Comparison of ENCODE assay signal across 2 mouse cellular contexts in the genomic region with DNA sequence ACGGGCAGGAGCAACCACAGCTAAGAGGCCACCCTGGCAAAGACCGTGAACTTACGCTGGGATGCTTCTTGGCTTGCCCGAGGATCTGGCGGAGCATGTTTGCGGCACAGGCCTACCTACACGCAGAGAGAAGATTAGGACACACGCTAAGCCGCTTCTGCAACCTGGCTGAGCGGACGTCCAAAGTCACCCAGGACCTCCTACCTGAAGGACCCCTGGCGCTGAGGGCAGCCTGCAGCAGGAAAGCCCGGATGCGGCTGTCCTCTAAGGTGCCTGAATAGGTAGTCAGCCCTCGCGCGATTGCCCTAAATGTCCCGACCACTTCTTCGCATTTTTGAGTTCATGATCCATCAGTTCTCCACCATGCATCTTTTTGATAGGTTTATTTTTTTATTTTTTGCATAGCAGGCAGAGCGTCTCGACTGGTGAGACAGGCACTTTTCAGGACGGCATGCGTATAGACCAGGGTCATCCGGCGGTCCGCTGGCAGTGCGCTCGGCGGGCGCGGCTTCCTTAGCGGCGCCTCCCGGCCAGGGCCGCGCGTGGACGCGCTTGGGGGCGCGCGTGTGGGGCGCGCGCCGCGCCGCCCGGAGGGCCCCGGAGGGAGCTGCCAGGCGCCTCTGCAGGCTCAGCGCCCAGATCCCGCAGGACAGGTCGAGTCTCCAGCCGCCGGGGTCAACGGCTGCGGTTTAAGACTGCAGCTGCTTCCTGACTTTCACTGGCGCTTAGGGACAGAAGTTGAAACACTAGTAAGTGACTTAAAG.
TF ChIP-seq lines count a peak whose summit lies in the region.

Gene Ndufa4, minus strand, starts transcription at position 229 of the 764 bp plus-strand sequence.
Gene Phf14, plus strand, starts transcription at position 541 of the 764 bp plus-strand sequence.

TF ChIP-seq in C2C12, 6 proteins besides CTCF, POLR2A, EP300 and RAD21 (continued from another document):
- TF ChIP-seq USF1 (IDR thresholded peaks at IDR 0.05; ENCODE audit: low read depth): no peak
- peak; percentile 72 for TF ChIP-seq MYOD1 (IDR thresholded peaks at IDR 0.05; ENCODE audit: control insufficient read depth, insufficient read length, low read depth)
- no peak for TF ChIP-seq MYOG (IDR thresholded peaks at IDR 0.05; ENCODE audit: control insufficient read depth, extremely low read depth, insufficient read length)
- no peak for TF ChIP-seq CEBPB (IDR thresholded peaks at IDR 0.05; ENCODE audit: low read depth)
TF ChIP-seq in C2C12: peak in this region for 2.

TF ChIP-seq in myocyte, 11 proteins besides CTCF, POLR2A, EP300 and RAD21 (continued from another document):
- peak; percentile 71 to 81 (median 73) for TF ChIP-seq MYOD1 (IDR thresholded peaks at IDR 0.05; ENCODE audit: control insufficient read depth in 1 of 3, insufficient read length in 2 of 3, low read depth in 2 of 3)
- peak; percentile 98 for TF ChIP-seq POLR2AphosphoS2 (IDR thresholded peaks at IDR 0.05; ENCODE audit: insufficient read length, low read depth)
- no peak for TF ChIP-seq TCF3 (IDR thresholded peaks at IDR 0.05; ENCODE audit: insufficient read length, low read depth)
- no peak for TF ChIP-seq TCF12 (IDR thresholded peaks at IDR 0.05; ENCODE audit: insufficient read depth, poor library complexity, severe bottlenecking)
- TF ChIP-seq MAX (IDR thresholded peaks at IDR 0.05; ENCODE audit: low read depth): peak; percentile 98
- peak; percentile 30 for TF ChIP-seq REST (IDR thresholded peaks at IDR 0.05; ENCODE audit: insufficient read depth, insufficient read length)
- TF ChIP-seq MYOG (IDR thresholded peaks at IDR 0.05; ENCODE audit: control insufficient read depth in 1 of 3, insufficient read depth in 1 of 3, insufficient read length in 2 of 3, low read depth in 2 of 3): peak; percentile 51 to 87 (median 67)
